Mouse (Mus musculus) cerebellum, adult 2 months (tissue): ENCODE results near the gene Crlf1. TPM values are rescaled to one million over a fixed set of nuclear protein-coding genes. Genes with fewer than 3 reads are reported as not detected.
A peak's percentile ranks its signal among the peaks of the same experiment; 100 is the strongest.

Experiments
- DNase-seq, 2 experiments: peaks; one replicate each; pipeline ENCODE4 v3.0.0; 2021
- H3K27ac ChIP-seq: fragments of 200-500 bp; 2 replicates; pipeline ENCODE4 v1.5.1; 2012; ENCODE audit warnings: low read length, control low read depth, inconsistent platforms; ENCODE audit not compliant: insufficient read depth
- H3K27me3 ChIP-seq: fragments of 200-500 bp; 2 replicates; pipeline ENCODE4 v1.6.1; 2012; ENCODE audit warnings: inconsistent platforms, mild to moderate bottlenecking, low read length, moderate library complexity; ENCODE audit not compliant: control insufficient read depth, insufficient read depth
- H3K4me1 ChIP-seq: fragments of 200-500 bp; 2 replicates; pipeline ENCODE4 v1.6.1; 2011; ENCODE audit warnings: low read length; ENCODE audit not compliant: control insufficient read depth, insufficient read depth
- H3K4me3 ChIP-seq: fragments of 200-500 bp; replicated peaks from 2 replicates; pipeline ENCODE3; 2011; ENCODE audit warnings: mild to moderate bottlenecking, low read depth, low read length, control low read depth; ENCODE audit not compliant: insufficient read depth
- CTCF ChIP-seq: fragments of 200-500 bp; IDR thresholded peaks from 2 replicates; pipeline ENCODE4 v1.5.1; 2011; ENCODE audit warnings: low read depth, mild to moderate bottlenecking, control low read depth, low read length, moderate library complexity, borderline replicate concordance; ENCODE audit not compliant: insufficient read depth
- POLR2A ChIP-seq: fragments of 200-500 bp; IDR thresholded peaks from 2 replicates; pipeline ENCODE4 v1.6.1; 2011; ENCODE audit warnings: low read length, control low read depth, borderline replicate concordance; ENCODE audit not compliant: insufficient read depth
- WGBS: fragments of 180-500 bp; shearing (Covaris S2); methylation state at CpG from one replicate; pipeline ENCODE4 v1.1.7; 2018; 5-methylcytosine and 5-hydroxymethylcytosine counted together
- polyA plus RNA-seq: library from polyadenylated mRNA; depleted of rRNA; stranded (reverse); fragments of >200 nt; gene quantifications from 2 replicates; pipeline ENCODE4 v1.2.3, GENCODE M21; 2012

The Crlf1 gene
- polyA plus RNA-seq, 1 experiment = 4.0 TPM

DNA sequence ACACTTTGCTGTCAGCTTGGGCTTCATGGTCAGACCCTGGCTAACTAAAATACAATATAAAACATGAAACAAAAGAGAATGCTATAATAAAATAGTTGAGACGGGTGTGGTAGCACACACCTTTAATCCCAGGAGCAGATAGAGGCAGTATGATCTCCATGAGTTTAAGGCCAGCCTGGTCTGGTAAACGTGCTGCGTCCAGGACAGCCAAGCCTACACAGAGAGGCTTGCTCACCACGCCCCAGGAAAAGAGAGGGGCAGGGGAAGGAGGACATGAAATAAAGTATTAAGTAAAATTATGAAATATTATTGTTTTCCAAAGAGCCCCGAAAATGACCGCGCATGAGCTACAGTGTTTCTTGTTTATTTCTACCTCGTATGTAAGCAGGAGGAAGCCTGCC lies 34.2 kb downstream of the Crlf1 start:
- under 1% methylated on average over 8 of the region's 8 CpGs for WGBS
- Histone ChIP-seq H3K27me3 (no peaks in the 10 kb centered on the region), H3K4me1 (peaks cover 8% of the 10 kb centered on the region), H3K4me3 (peak overlapping the region; percentile 80), H3K27ac (peak overlapping the region; percentile 37)
- DNase-seq = no peak
- no peak for TF ChIP-seq POLR2A

DNA sequence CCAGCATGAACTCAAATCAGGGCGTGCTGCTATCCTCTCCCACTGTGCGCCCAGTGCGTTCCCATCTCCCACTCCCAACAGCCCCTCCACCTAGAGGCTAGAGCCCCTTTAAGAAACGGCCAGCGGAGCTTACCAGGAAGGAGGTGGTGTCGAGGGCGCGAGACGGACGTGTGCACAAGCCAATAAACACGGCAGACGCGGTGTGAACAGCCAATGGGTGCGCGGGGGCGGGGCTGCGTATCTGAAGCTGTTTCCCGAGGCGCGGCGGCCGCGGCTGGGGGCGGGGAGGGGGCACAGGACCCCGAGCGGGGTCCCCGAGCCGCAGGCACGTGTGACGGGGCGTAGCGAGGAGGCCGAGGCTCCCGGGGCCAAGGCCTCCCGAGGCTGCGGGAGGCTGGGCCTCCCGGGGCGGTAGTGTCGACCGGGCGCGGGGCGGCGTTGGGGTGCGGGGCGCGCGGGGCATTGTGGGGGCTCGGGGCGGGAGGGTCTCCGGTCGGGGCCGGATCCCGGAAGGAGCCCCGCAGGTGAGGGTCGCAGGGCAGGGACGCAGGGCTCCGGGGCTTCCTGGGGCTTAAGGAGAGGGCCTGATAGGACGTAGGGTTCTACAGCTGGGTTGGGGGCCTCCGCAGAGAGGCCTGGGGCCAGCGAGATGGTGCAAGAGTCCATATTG lies 34.7 kb downstream of the Crlf1 start, which contains the start of the genes Fkbp8 and Kxd1:
Fkbp8 (plus strand) TSS at position 213 of the 670 bp plus-strand sequence.
Kxd1 (minus strand) TSS at position 445 of the 670 bp plus-strand sequence.
- WGBS = 1% methylated on average over 59 of the region's 61 CpGs
- Histone ChIP-seq H3K4me1 (peaks cover 8% of the 10 kb centered on the region), H3K27ac (peak within 1 kb of the TSS; percentile 37), H3K27me3 (no peaks in the 10 kb centered on the region), H3K4me3 (peak within 1 kb of the TSS; percentile 80)
- peak; percentile 61; the same call in 1 of the 2 replicates for TF ChIP-seq POLR2A
- TF ChIP-seq CTCF = no peak
- DNase-seq = peak; percentile 97 to 100

DNA sequence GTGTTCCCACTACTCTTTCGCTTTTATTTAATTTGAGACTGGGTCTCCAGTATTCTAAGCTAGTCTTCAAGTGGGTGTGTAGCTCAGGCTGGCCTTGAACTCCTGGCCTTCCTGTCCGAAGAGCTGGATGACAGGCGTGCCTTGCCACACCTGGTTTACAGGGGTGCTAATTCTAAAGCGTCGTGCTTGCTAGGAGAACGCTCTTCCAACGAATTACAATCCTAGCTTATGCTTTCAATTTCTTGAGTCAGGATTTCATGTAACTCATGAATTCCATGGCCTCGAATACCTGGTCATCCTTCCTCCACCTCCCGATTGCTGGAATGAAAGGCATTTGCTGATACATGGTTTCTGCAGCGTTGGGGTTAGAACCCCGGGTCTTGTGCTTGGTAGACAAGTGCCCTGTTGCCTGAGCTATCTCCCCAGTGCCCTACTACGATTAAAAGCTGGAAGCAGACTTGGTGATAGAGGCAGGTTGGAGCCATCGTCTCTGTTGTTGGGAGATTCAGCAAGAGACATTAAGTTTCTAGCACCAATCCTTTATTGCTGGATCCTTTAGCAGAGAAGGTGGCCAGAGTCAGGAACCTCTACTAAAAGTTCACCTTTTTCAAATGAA lies 35.3 kb downstream of the Crlf1 start:
- H3K27ac ChIP-seq = no peak overlapping the region; the same call in 1 of the 2 replicates
- H3K4me3 ChIP-seq = peak overlapping the region; percentile 80
- TF ChIP-seq POLR2A (peak; percentile 4; the same call in 1 of the 2 replicates), CTCF (no peak)
- peaks cover 8% of the 10 kb centered on the region for H3K4me1 ChIP-seq
- no peak for DNase-seq
- WGBS = 21% methylated on average over 13 of the region's 13 CpGs
- no peaks in the 10 kb centered on the region for H3K27me3 ChIP-seq

DNA sequence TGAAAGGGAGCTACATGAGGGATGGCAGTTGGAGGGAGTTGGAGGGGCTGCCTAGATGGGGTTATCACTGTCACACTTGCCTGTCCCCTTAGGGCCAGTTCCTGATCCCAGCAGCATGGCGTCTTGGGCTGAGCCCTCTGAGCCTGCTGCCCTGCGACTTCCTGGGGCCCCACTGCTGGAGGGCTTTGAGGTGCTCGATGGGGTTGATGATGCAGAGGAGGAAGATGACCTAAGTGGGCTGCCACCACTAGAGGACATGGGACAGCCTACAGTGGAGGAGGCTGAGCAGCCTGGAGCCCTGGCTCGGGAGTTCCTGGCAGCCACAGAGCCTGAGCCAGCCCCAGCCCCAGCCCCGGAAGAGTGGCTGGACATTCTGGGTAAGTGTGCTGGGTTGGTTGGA lies 36.3 kb downstream of the Crlf1 start:
- no peaks in the 10 kb centered on the region for H3K27me3 ChIP-seq
- no peak for TF ChIP-seq CTCF
- no peak for TF ChIP-seq POLR2A
- H3K4me3 ChIP-seq = no peak overlapping the region
- 67% methylated on average over 5 of the region's 5 CpGs for WGBS
- H3K27ac ChIP-seq = no peak overlapping the region
- peaks cover 8% of the 10 kb centered on the region for H3K4me1 ChIP-seq
- no peak for DNase-seq

DNA sequence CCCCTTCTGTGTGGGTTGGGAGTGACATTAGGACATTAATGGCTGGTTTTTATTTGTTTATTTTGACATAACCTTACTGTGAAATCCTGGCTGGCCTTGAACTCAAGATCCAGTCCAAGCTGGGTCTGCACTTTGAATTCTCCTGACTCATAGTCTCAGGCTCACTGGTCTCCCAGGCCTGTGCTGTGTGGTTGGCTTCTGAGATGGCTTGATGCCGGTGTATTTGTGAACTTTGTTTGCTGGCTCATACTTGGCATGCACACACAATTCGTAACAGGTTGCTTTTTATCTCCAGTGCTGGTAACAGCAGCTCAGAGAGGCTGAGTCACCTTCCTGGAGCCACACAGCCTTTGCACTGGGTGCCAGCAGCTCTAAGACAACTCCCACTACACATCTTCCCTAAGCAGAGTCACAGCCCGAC lies 36.8 kb downstream of the Crlf1 start:
- Histone ChIP-seq H3K27ac (no peak overlapping the region), H3K4me3 (no peak overlapping the region), H3K4me1 (peaks cover 8% of the 10 kb centered on the region), H3K27me3 (no peaks in the 10 kb centered on the region)
- TF ChIP-seq POLR2A = no peak
- TF ChIP-seq CTCF = no peak
- 94% methylated on average over 3 of the region's 3 CpGs for WGBS
- DNase-seq = no peak

DNA sequence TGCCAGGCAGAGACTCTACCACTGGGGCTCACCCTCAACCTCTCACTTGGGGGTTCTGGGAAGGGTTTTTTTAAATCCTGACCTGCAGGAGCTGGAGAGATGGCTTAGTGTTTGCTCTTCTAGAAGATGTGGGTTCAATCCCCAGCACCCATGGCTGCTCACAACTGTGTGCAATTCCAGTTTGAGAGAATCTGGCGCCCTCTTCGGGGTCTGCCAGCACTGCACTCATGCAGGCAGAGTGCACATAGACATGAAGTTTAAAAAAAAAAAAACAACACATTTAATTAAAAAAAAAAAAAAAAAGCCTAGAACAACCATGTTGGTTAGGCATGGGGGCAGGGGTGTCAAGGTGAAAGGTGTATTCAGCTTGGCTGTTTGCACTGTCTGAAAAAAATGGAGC lies 37.4 kb downstream of the Crlf1 start:
- Histone ChIP-seq H3K4me3 (no peak overlapping the region), H3K4me1 (peaks cover 8% of the 10 kb centered on the region), H3K27me3 (no peaks in the 10 kb centered on the region), H3K27ac (no peak overlapping the region)
- no peak for DNase-seq
- TF ChIP-seq POLR2A (no peak), CTCF (no peak)
- WGBS = 94% methylated on average over 2 of the region's 2 CpGs

DNA sequence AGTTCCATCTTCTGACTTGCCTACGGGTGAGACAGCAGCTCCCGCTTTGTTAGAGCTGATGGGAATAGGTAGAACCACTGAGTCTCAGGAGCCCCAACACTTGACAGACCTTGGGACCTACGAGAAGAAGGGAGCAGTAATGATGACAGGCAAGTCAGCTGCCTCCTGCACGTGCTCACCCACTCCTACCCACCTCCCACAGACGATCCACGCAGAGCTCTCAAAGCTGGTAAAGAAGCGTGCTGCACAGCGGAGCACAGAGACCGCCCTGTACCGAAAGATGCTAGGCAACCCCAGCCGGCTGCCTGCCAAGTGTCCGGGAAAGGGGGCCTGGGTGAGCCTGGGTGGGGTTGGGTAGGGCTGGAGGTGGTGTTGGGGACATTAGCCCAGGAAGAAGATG lies 41.3 kb downstream of the Crlf1 start:
- Histone ChIP-seq H3K4me3 (no peak overlapping the region), H3K27me3 (no peaks in the 10 kb centered on the region), H3K4me1 (peaks cover 2% of the 10 kb centered on the region), H3K27ac (no peak overlapping the region)
- TF ChIP-seq CTCF (no peak), POLR2A (no peak)
- DNase-seq = no peak
- WGBS = 85% methylated on average over 12 of the region's 12 CpGs

DNA sequence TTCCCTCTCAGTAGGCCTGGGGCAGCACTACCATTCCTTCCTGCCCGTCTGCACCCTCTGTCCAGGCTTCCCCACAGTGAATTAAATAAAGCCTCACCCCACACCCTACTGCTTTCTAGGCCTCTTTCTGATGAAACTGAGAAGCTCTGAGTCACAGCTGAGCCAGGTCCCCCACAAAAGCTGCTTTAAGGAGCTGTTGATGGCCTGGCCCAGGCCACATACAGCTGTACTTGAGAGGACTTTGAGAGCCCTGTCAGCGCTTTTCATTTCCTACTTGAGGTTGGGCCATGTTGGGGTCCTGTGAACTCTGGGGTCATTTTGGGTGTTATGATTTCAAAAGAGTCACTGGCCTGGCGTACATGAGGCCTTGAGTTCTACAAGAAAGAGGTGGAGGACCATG lies 42.3 kb downstream of the Crlf1 start:
- no peak for TF ChIP-seq POLR2A
- TF ChIP-seq CTCF = no peak
- H3K4me3 ChIP-seq = no peak overlapping the region
- H3K27ac ChIP-seq = no peak overlapping the region
- DNase-seq = no peak
- H3K4me1 ChIP-seq = no peaks in the 10 kb centered on the region
- H3K27me3 ChIP-seq = no peaks in the 10 kb centered on the region
- 95% methylated on average over 3 of the region's 3 CpGs for WGBS
